Mouse (Mus musculus) midbrain, embryonic 10.5 days (tissue): ENCODE data around the gene Trf. TPM values are rescaled to one million over a fixed set of nuclear protein-coding genes. Genes with fewer than 3 reads are reported as not detected.

Source experiments
- DNase-seq: peaks from one replicate; pipeline ENCODE4 v3.0.0-alpha.2; 2017; ENCODE audit warnings: low spot score
- H3K27ac ChIP-seq: fragments of 300-500 bp; sonication (generic); replicated peaks from 2 replicates; pipeline ENCODE4 v1.5.1; 2016; ENCODE audit warnings: mild to moderate bottlenecking
- H3K27me3 ChIP-seq: fragments of 300-500 bp; sonication (generic); 2 replicates; pipeline ENCODE4 v1.6.1; 2016; ENCODE audit warnings: low read depth, mild to moderate bottlenecking; ENCODE audit not compliant: poor library complexity, severe bottlenecking
- H3K36me3 ChIP-seq: fragments of 300-500 bp; sonication (generic); 2 replicates; pipeline ENCODE4 v1.6.1; 2016; ENCODE audit warnings: mild to moderate bottlenecking, moderate library complexity
- H3K4me1 ChIP-seq: fragments of 300-500 bp; sonication (generic); 2 replicates; pipeline ENCODE4 v1.6.1; 2016
- H3K4me3 ChIP-seq: fragments of 300-500 bp; sonication (generic); 2 replicates; pipeline ENCODE4 v1.5.1; 2016; ENCODE audit warnings: mild to moderate bottlenecking, moderate library complexity
- H3K9me3 ChIP-seq: fragments of 300-500 bp; sonication (generic); replicated peaks from 2 replicates; pipeline ENCODE4 v1.6.1; 2016; ENCODE audit warnings: mild to moderate bottlenecking
- whole genome bisulfite sequencing: fragments of 180-500 bp; shearing (Covaris S2); methylation state at CpG from one replicate; pipeline ENCODE4 v1.1.7; 2016; 5-methylcytosine and 5-hydroxymethylcytosine counted together
- polyA plus RNA-seq: library from polyadenylated mRNA; unstranded; fragments of >200 nt; fragmentation: Nextera tagmentation; extraction: Ambion mirVana; gene quantifications from 2 replicates; pipeline ENCODE4 v1.2.1, GENCODE M21; 2016

Trf gene
- polyA plus RNA-seq, 1 experiment from 2014 or later, result 14.6 TPM

GRCm38 (mm10) chr9:103234565-103235165 is 4.4 kb upstream of the Trf start:
- no peak overlapping the region for H3K4me3 ChIP-seq
- DNase-seq, result no peak
- H3K4me1 ChIP-seq, result peaks cover 16% of the 10 kb centered on the region
- peak overlapping the region; percentile 64; the same call in 1 of the 2 replicates for H3K27ac ChIP-seq
- H3K27me3 ChIP-seq, result no peaks in the 10 kb centered on the region
- 69% methylated on average over 7 of the region's 7 CpGs for WGBS
- H3K36me3 ChIP-seq, result no peaks in the 10 kb centered on the region
- no peaks in the 10 kb centered on the region for H3K9me3 ChIP-seq

GRCm38 (mm10) chr9:103234059-103234458 is 3.8 kb upstream of the Trf start:
- Histone ChIP-seq H3K27me3 (no peaks in the 10 kb centered on the region), H3K4me1 (peaks cover 16% of the 10 kb centered on the region)
- WGBS, result 88% methylated on average over 7 of the region's 7 CpGs

DNA sequence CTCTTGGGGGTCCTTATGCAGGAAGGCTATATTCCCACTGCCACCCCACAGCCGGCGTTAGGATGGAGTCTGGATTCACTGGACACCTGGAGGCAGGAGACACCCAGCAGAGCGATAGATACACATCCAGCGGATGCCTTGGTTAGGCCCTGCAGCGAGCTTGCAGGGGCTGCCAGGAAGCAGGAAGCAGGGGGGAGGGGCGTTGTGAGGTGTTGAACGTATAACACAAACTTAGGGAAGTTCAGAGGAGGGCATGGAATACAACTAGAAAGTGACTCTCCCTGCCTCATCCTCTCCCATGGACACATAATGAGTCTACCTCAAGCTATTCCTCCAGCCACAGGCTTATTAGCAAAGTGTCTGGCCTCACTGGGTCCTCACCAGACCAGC is 2.8 kb upstream of the Trf start:
- H3K27ac ChIP-seq, result no peak overlapping the region
- H3K9me3 ChIP-seq, result no peaks in the 10 kb centered on the region
- no peaks in the 10 kb centered on the region for H3K36me3 ChIP-seq
- no peak for DNase-seq
- peaks cover 16% of the 10 kb centered on the region for H3K4me1 ChIP-seq
- 73% methylated on average over 7 of the region's 7 CpGs for WGBS
- H3K4me3 ChIP-seq, result no peak overlapping the region
- no peaks in the 10 kb centered on the region for H3K27me3 ChIP-seq

More at GRCm38 (mm10) chr9:103234059-103234458, 3.8 kb upstream of the Trf start:
- Histone ChIP-seq H3K36me3 (no peaks in the 10 kb centered on the region), H3K27ac (no peak overlapping the region), H3K9me3 (no peaks in the 10 kb centered on the region), H3K4me3 (no peak overlapping the region)
- no peak for DNase-seq

GRCm38 (mm10) chr9:103232232-103233005 is 2.2 kb upstream of the Trf start:
- Histone ChIP-seq H3K9me3 (no peaks in the 10 kb centered on the region), H3K4me3 (no peak overlapping the region), H3K27me3 (no peaks in the 10 kb centered on the region), H3K36me3 (no peaks in the 10 kb centered on the region), H3K27ac (no peak overlapping the region), H3K4me1 (peaks cover 16% of the 10 kb centered on the region)
- 87% methylated on average over 7 of the region's 7 CpGs for WGBS
- no peak for DNase-seq

DNA sequence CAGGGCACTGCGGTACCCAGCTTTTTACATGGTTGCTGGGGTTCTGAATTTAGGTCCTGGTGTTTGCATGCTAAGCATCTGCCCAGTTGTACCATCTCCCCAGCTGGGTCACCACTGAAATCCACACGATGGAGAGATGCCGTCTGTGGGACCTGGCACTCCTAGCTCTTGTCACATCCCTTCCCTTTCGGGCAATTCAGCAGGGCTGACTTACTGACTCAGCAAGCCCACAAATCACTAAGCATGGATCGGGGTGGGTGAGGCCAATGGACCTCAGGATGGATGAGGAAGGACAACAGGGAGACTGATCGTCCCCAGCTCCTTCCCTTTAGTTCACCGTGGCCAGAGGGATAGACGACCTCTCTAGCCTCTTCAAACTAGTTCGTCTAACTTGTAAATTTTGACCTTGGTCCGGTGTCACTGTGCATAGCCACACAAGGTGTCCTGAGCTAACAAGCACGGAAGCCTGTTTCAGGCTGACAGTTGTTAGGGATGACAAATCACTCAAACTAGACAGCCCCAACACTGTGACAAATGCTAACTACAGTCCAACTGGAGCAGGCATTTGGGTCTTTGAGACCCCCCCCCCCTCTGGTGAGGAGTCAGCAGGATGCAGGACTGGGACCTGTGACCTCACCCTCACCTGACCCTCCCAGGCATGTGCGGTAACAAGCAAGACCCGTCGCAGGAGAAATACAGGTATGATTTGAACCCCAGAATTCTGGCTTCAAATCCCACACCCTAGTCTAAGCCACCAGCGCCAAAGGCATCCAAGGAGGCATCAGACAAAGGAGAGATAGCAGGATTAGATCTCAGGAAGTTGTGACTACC is 992 bp downstream of the Trf start:
- Histone ChIP-seq H3K9me3 (no peaks in the 10 kb centered on the region), H3K4me3 (no peak overlapping the region), H3K36me3 (no peaks in the 10 kb centered on the region), H3K27ac (no peak overlapping the region), H3K27me3 (no peaks in the 10 kb centered on the region), H3K4me1 (peaks cover 13% of the 10 kb centered on the region)
- 92% methylated on average over 15 of the region's 15 CpGs for WGBS
- DNase-seq, result no peak

GRCm38 (mm10) chr9:103228370-103229003 is 1.8 kb downstream of the Trf start:
- DNase-seq, result no peak
- no peaks in the 10 kb centered on the region for H3K27me3 ChIP-seq
- 91% methylated on average over 13 of the region's 13 CpGs for WGBS
- no peaks in the 10 kb centered on the region for H3K36me3 ChIP-seq
- no peak overlapping the region for H3K4me3 ChIP-seq
- no peaks in the 10 kb centered on the region for H3K9me3 ChIP-seq
- peaks cover 13% of the 10 kb centered on the region for H3K4me1 ChIP-seq
- H3K27ac ChIP-seq, result no peak overlapping the region

- Histone ChIP-seq H3K4me1 (peaks cover 13% of the 10 kb centered on the region), H3K36me3 (no peaks in the 10 kb centered on the region), H3K27me3 (no peaks in the 10 kb centered on the region), H3K27ac (no peak overlapping the region), H3K9me3 (no peaks in the 10 kb centered on the region), H3K4me3 (no peak overlapping the region)
- no peak for DNase-seq
- 92% methylated on average over 16 of the region's 16 CpGs for WGBS
Observed at GRCm38 (mm10) chr9:103227760-103228159, 2.5 kb downstream of the Trf start.

GRCm38 (mm10) chr9:103226806-103227205 is 3.4 kb downstream of the Trf start:
- peaks cover 13% of the 10 kb centered on the region for H3K4me1 ChIP-seq
- H3K36me3 ChIP-seq, result no peaks in the 10 kb centered on the region
- H3K9me3 ChIP-seq, result no peaks in the 10 kb centered on the region
- no peak for DNase-seq
- no peaks in the 10 kb centered on the region for H3K27me3 ChIP-seq
- H3K27ac ChIP-seq, result no peak overlapping the region
- H3K4me3 ChIP-seq, result no peak overlapping the region
- WGBS, result 94% methylated on average over 15 of the region's 15 CpGs

DNA sequence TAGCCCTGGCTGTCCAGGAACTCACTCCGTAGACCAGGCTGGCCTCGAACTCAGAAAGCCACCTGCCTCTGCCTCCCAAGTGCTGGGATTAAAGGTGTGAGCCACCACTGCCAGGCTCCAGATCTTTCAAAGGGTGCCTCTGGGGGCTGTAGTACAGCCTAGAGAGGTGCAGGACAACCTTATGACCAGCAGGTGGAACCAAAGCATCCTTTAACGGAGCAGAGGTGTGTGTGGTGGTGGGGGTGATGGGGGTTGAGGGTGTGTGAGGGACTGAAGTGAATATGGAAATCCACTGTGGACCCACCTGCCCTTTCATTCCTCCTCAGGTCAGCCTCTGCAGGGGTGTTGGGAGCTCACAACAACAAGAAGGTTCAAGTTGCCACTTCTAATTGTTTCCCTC is 4.8 kb downstream of the Trf start:
- WGBS, result 70% methylated on average over 3 of the region's 3 CpGs
- DNase-seq, result no peak
- Histone ChIP-seq H3K36me3 (no peaks in the 10 kb centered on the region), H3K27ac (no peak overlapping the region), H3K27me3 (no peaks in the 10 kb centered on the region), H3K4me3 (no peak overlapping the region), H3K4me1 (peaks cover 7% of the 10 kb centered on the region), H3K9me3 (no peaks in the 10 kb centered on the region)

DNA sequence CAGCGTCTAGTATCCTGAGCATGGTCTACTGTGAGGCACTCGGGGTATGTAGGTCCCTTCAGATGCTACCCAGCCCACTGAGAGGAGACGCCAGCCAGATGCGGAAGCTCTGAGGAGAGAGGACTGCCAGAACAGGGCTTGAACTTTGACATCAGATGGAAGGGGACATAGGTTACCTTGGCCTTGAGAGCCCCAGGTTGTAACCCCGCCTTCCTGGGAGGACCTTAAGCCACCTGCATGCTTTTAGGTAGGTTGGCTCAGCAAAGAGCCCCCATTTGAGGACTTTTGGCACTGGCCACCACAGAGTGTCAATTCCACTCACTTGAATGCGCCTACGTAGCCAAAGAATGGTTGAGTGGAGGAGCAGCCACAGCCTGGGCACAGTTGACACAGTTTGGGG is 5.5 kb downstream of the Trf start:
- DNase-seq, result no peak
- no peaks in the 10 kb centered on the region for H3K27me3 ChIP-seq

DNA sequence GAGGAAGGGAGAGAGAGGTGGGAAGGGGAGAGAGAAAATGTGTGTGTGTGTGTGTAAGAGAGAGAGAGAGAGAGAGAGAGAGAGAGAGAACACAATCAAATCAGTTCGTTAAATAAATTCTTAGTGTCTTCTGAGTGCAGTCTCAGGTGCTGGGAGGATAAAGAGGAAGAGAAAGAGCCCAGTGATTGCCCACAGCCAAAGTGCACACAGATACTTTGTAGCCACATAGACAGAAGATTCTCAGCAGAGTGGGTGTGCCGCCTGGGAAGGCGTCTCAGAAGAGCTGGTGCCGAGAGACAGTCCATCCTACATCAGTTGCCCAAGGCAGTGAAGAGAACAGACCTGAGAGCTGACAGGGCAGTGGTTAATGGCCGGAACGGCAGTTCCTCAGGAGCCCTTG is 16.0 kb downstream of the Trf start:
- H3K9me3 ChIP-seq, result no peaks in the 10 kb centered on the region
- no peaks in the 10 kb centered on the region for H3K27me3 ChIP-seq
- DNase-seq, result no peak
- H3K27ac ChIP-seq, result no peak overlapping the region
- H3K4me1 ChIP-seq, result no peaks in the 10 kb centered on the region
- H3K36me3 ChIP-seq, result no peaks in the 10 kb centered on the region
- no peak overlapping the region for H3K4me3 ChIP-seq
- 84% methylated on average over 6 of the region's 6 CpGs for WGBS

More for the DNA sequence above, 5.5 kb downstream of the Trf start:
- Histone ChIP-seq H3K4me1 (no peaks in the 10 kb centered on the region), H3K27ac (no peak overlapping the region), H3K36me3 (no peaks in the 10 kb centered on the region), H3K9me3 (no peaks in the 10 kb centered on the region), H3K4me3 (no peak overlapping the region)
- 94% methylated on average over 7 of the region's 7 CpGs for WGBS

- H3K9me3 ChIP-seq, result no peaks in the 10 kb centered on the region
- DNase-seq, result no peak
- no peak overlapping the region for H3K27ac ChIP-seq
- H3K36me3 ChIP-seq, result no peaks in the 10 kb centered on the region
- 76% methylated on average over 2 of the region's 2 CpGs for WGBS
- no peak overlapping the region for H3K4me3 ChIP-seq
- no peaks in the 10 kb centered on the region for H3K27me3 ChIP-seq
- no peaks in the 10 kb centered on the region for H3K4me1 ChIP-seq
Observed at GRCm38 (mm10) chr9:103213631-103214030, 16.6 kb downstream of the Trf start.
